Mouse (Mus musculus) gastrocnemius, postnatal 36 days (tissue): ENCODE results near the gene Fuca1. TPM values are rescaled to one million over a fixed set of nuclear protein-coding genes. Genes with fewer than 3 reads are reported as not detected.

Source experiments
- DNase-seq, 2 experiments: peaks; one replicate each; pipeline ENCODE4 v3.0.0; 2022
- intact Hi-C: fragments of 180-260 bp; cut with DNase I; formaldehyde crosslinking; loops from one replicate; pipeline ENCODE4 v1.15.1; 2025
- total RNA-seq, 2 experiments: library from RNA; stranded (reverse); gene quantifications; 2 replicates each; pipeline ENCODE4 v1.2.3; 2021

Gene Fuca1
- total RNA-seq, 2 experiments from 2014 or later: 16.4 to 18.7 TPM

GRCm38 (mm10) chr4:135948142-135948541 lies 27.6 kb downstream of the Fuca1 start:
- no peak for DNase-seq
- intact Hi-C loops: no loop called here

DNA sequence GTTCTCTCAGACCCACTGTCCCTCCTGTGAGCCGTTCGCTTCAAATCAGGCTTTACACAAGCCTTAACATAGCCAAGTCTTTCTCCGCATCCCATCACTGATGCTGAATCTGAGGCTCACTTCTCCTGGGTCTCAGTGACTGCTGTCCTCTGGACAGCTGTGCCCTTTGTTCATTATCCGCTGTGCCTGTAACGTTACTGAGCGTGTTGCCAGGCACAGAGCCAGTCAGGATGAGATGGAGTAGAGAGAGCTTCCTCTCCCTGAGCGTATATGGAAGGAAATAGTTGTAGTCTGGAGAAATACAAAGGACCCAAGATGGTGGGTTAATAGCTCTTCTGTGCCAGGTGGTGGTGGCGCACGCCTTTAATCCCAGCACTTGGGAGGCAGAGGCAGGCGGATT lies 28.9 kb downstream of the Fuca1 start:
- DNase-seq: no peak
- intact Hi-C loops: no loop called here

GRCm38 (mm10) chr4:135949911-135950310 lies 29.4 kb downstream of the Fuca1 start:
- intact Hi-C loops: no loop called here

DNA sequence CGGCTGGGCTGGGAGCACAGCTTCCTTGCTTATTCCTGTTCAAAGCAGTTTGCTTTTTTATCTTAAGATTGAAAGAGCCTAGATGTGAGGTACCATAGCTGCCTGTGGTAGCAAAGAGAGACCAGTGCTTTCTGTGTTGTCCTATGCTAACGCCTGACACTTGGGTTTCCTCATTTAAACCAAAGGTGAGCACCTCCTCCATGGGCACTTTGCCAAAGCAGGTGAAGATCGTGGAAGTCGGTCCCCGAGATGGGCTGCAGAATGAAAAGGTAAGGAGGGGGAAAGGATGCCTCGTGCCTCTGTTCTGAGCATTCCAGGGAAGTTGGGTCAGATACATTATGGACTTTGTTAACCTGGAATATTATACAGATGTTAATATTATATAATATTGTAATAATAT lies 29.8 kb downstream of the Fuca1 start:
- DNase-seq: no peak
- intact Hi-C loops: no loop called here

More at GRCm38 (mm10) chr4:135949911-135950310, 29.4 kb downstream of the Fuca1 start:
- DNase-seq: no peak

DNA sequence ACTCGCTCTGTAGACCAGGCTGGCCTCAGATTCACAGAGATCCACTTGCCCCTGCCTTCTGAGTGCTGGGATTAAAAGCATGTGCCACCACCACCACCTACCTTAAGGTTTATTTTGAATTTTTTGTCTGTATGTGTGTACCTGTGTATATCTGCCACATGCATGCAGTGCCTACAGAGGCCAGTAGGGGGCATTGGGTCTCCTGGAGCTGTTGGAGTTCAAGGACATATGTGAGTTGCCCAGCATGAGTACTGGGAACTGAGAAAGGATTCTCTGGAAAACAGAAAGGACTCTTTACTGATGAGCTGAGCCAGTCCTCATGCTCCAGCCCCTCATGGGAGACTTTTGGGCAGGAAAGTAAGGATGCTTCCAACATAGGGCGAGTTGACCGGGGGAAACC lies 31.0 kb downstream of the Fuca1 start:
- DNase-seq: no peak
- intact Hi-C loops: no loop called here

DNA sequence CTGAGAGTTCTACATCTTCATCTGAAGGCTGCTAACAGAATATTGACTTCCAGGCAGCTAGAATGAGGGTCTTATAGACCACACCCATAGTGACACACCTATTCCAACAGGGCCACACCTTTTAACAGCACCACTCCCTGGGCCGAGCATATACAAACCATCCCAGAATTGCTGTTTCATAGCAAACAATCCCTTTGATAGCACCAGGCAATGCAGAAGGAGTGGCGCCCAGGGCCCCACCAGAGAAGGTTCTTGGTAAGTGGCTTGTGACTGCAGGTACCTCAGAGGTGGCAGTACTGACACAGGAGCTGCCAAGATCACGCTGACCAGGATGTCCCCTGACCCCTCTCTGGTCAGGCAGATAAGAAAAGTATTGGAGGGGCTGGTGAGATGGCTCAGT lies 32.6 kb downstream of the Fuca1 start:
- DNase-seq: no peak
- intact Hi-C loops: no loop called here

DNA sequence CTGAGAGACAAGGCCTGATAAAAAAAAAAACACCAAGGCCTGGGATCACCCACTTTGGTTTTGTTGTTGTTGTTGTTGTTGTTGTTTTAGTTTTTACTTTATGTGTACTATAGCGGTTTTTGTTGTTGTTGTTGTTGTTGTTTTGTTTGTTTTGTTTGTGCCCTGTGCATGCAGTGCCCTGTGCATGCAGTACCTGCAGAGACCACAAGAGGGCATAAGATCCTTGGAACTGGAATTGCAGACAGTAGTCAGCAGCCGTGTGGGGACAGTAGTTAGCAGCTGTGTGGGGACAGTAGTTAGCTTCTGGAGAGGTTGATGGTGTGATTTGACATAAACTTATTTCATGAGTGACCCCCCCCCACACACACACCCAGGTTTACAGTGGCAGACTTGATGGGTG lies 33.7 kb downstream of the Fuca1 start:
- DNase-seq: peak; percentile 56 to 72
- intact Hi-C loops: no loop called here

- intact Hi-C loops: no loop called here
Measured at GRCm38 (mm10) chr4:135955886-135956285, 35.4 kb downstream of the Fuca1 start.

GRCm38 (mm10) chr4:135958354-135958753 lies 37.8 kb downstream of the Fuca1 start:
- DNase-seq: no peak
- intact Hi-C loops: no loop called here

More at GRCm38 (mm10) chr4:135955886-135956285, 35.4 kb downstream of the Fuca1 start:
- no peak for DNase-seq

GRCm38 (mm10) chr4:135960717-135961116 lies 40.2 kb downstream of the Fuca1 start:
- DNase-seq: peak; percentile 67 to 74
- intact Hi-C loops: no loop called here

DNA sequence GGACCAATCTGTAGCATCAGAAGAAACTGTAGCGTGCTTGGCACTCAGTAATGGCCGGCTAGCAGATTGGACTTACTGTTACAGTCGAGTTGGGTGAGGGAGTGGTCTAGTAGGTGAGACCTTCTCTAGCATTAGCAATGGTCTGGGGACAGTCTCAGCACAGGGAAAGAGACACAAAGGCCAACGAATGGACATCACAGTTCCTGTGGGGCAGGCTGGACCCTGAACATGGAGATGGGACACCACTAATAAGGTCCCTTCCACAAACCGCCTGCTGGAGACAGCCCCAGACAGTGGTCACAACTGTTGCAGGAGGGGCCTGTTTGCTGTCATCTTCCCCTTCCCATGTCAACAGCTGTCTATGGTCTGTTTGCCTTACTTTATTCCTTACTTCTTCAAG lies 41.2 kb downstream of the Fuca1 start:
- intact Hi-C loops: no loop called here
- DNase-seq: no peak

DNA sequence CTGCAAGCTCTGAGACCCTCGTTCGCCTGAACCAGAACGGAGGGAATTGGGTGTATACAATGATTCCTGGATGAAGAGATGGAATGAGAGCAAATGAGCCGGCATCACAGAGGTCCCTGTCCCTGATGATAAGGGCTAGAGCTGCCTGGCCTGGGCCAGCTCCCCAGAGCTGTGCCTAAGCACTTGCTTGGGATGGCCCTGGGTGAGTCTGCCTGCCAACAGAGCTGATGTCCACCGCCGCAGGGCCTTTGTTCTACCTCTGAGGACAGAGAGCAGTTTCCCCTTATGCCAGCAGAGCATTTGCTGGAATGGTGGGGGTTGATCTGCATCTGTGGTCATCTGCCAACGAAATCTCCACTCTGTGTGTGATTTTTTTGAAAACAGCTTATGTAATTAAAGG lies 41.7 kb downstream of the Fuca1 start:
- intact Hi-C loops: no loop called here
- DNase-seq: no peak

DNA sequence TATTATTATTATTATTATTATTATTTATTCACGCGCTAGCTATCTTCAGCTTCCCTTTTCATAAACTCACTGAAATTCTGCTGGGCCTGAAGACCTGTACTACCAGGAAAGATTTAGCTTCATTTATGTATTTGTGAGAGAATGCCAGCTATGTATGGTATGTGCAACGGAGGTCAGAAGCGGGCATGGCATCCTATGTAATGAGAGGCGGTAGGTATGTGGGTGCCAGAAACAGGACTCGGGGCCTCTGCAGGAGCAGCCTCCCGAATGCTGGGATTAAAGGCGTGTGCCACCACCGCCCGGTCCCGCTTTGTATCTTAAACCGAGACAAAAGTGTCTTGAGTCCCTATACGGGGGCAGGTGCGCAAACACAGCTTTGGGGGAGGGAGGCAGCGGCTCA lies 42.4 kb downstream of the Fuca1 start:
- no peak for DNase-seq
- intact Hi-C loops: no loop called here

GRCm38 (mm10) chr4:135963457-135964193 lies 43.1 kb downstream of the Fuca1 start, which contains the start of gene Gale:
TSS of gene Gale (plus strand) at chr4:135963727.
- peak; percentile 86 to 93 for DNase-seq
- intact Hi-C loops: no loop called here

GRCm38 (mm10) chr4:135964426-135964825 lies 43.9 kb downstream of the Fuca1 start:
- intact Hi-C loops: no loop called here
- DNase-seq: no peak

- intact Hi-C loops: no loop called here
- DNase-seq: no peak
Measured at GRCm38 (mm10) chr4:135965113-135965512, 44.6 kb downstream of the Fuca1 start.

DNA sequence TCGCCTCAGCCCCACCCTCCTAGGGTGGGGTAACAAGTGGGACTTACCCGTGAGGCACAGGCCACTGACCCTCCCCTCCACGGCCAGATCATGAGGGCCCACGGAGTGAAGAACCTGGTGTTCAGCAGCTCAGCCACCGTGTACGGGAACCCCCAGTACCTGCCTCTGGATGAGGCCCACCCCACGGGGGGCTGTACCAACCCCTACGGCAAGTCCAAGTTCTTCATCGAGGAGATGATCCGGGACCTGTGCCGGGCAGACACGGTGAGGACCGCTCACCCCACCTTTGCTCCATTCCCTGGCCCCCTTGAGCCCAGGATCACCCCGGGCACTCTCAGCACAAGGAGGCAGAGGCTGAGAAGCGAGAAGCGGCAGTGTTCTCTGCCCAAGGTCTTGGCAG lies 45.7 kb downstream of the Fuca1 start:
- DNase-seq: no peak
- intact Hi-C loops: no loop called here

GRCm38 (mm10) chr4:135967086-135967760 lies 46.7 kb downstream of the Fuca1 start:
- DNase-seq: no peak
- intact Hi-C loops: no loop called here

DNA sequence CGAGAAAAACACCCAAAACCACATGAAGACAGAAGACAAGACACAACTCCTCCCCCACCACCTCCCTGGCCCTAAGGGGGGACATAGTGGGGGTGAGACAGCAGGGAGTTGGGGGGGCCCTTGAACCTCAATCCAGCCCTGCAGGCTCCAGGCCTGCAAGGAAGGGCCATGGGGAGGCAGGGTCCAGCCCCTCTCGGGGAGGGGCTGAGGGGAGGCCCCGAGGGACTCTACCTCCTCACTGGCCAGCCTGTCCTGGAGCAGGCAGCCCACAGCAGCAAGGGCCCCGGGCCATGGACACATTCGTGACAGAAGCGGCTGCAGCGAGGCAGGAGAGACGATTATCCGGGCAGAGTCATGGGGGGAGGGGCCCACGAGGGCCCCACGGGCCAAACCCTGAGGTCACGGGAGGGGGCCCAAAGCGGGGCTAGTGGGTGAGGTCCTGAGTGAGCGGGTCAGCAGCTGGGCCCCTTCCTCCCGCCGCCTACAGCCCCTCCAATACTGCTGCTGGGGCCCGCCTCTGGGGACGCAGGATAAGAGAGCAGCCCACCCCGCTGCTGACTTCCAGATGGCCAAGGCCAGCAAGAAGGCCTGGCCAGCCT lies 47.8 kb downstream of the Fuca1 start:
- no peak for DNase-seq

DNA sequence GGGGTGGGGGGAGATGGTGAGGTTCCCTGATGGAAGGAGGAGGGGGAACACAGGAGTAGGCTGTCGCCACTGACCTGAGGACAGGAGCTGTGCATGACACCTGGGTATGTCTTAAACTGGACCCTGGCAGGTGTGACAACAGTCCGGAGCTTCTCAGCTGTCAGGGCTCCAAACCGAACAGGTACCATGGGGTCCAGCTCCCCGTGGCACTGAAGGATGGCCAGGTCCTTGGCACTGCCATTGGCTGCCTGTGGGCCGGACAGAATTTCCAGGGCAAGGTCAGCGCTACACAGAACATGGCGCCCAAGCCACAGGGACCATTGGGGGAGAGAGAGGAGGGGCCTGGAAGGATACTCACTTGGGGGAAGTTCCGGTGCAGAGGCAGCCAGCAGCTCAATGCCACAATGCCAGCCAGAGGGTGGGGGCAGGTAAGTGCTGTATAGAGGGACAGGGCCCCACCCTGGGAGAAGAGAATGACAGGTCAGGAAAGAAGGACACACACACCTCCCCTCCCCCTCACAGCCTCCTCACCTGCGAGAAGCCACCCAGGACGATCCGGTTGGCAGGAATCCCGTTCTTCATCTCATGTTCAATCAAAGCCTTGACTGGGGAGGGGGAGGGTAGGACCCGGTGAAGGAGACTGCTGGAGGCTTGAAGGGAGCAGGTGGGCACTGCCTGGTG lies 48.7 kb downstream of the Fuca1 start:
- intact Hi-C loops: no loop called here

More for the DNA sequence above, 47.8 kb downstream of the Fuca1 start:
- intact Hi-C loops: no loop called here

GRCm38 (mm10) chr4:135970585-135970984 lies 50.0 kb downstream of the Fuca1 start:
- intact Hi-C loops: no loop called here
- DNase-seq: no peak

More for the DNA sequence above, 48.7 kb downstream of the Fuca1 start:
- DNase-seq: no peak
